Mouse (Mus musculus) myocyte (in vitro differentiated cells): ENCODE measurements around the gene Pdzd8.

ENCODE experiments used
- MYOG ChIP-seq, 3 experiments: IDR thresholded peaks; one replicate each; pipeline ENCODE4 v1.6.1; 2011; ENCODE audit warnings: control low read depth in 2 of 3, low read depth in 2 of 3, mild to moderate bottlenecking in 2 of 3; ENCODE audit not compliant: insufficient read length in 2 of 3, control insufficient read depth in 1 of 3, insufficient read depth in 1 of 3
- POLR2A ChIP-seq: IDR thresholded peaks from one replicate; pipeline ENCODE4 v1.6.1; 2011; ENCODE audit warnings: low read depth, mild to moderate bottlenecking, control low read depth, moderate library complexity; ENCODE audit not compliant: insufficient read length
- POLR2AphosphoS2 ChIP-seq: IDR thresholded peaks from one replicate; pipeline ENCODE4 v1.6.1; 2011; ENCODE audit warnings: low read depth, control low read depth; ENCODE audit not compliant: insufficient read length
- TCF12 ChIP-seq: IDR thresholded peaks from one replicate; pipeline ENCODE4 v1.6.1; 2011; ENCODE audit warnings: mild to moderate bottlenecking, control low read depth; ENCODE audit not compliant: poor library complexity, insufficient read depth, severe bottlenecking

DNA sequence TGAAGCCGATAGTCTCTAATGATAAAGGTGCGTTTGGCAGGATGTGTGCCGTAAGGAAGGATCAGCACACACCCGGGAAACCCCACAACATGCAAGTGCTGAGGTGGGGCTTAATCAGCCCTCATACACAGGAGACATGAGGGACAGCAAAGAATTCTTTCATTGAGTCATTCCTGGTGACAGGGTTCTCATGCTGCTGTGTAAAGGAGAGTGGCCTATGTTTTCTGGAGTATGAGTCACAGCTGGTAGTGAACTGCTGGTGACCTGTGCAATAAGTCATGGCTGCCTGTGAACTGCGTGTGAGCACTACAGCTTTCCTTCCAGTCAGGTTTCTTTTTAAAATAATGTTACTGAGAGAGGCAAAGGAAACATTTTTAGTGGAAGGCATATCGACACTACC lies 55.8 kb downstream of the Pdzd8 start:
- TF ChIP-seq TCF12 (no peak), POLR2A (no peak), POLR2AphosphoS2 (no peak), MYOG (IDR thresholded peaks at IDR 0.05; ENCODE audit: control insufficient read depth in 1 of 3, insufficient read depth in 1 of 3, insufficient read length in 2 of 3, low read depth in 2 of 3) (no peak)
